Mouse (Mus musculus) heart, embryonic 11.5 days (tissue): ENCODE measurements around the gene Chrm3. TPM values are rescaled to one million over a fixed set of nuclear protein-coding genes. Genes with fewer than 3 reads are reported as not detected.

Experiments used
- ATAC-seq: fragments of 200-750 bp; cut with Nextera tagmentation; replicated peaks from 2 replicates; pipeline ENCODE4 v1.8.0; 2017; ENCODE audit warnings: moderate library complexity; ENCODE audit not compliant: insufficient number of reproducible peaks, low FRiP score, low TSS enrichment
- H3K27ac ChIP-seq: fragments of 300-500 bp; sonication (generic); 2 replicates; pipeline ENCODE4 v1.5.1; 2014; ENCODE audit warnings: mild to moderate bottlenecking, low read depth, low read length
- H3K27me3 ChIP-seq: fragments of 300-500 bp; sonication (generic); 2 replicates; pipeline ENCODE4 v1.6.1; 2014; ENCODE audit warnings: mild to moderate bottlenecking, low read length, mixed read lengths; ENCODE audit not compliant: control insufficient read depth, insufficient read depth
- H3K36me3 ChIP-seq: fragments of 300-500 bp; sonication (generic); 2 replicates; pipeline ENCODE4 v1.6.1; 2014; ENCODE audit warnings: mild to moderate bottlenecking, low read length, moderate library complexity, mixed read lengths; ENCODE audit not compliant: control insufficient read depth, insufficient read depth
- H3K4me1 ChIP-seq: fragments of 300-500 bp; sonication (generic); 2 replicates; pipeline ENCODE4 v1.6.1; 2014; ENCODE audit warnings: low read length; ENCODE audit not compliant: control insufficient read depth, insufficient read depth
- H3K4me2 ChIP-seq: fragments of 300-500 bp; sonication (generic); 2 replicates; pipeline ENCODE4 v1.6.1; 2014; ENCODE audit warnings: mild to moderate bottlenecking, moderate library complexity
- H3K4me3 ChIP-seq: fragments of 300-500 bp; sonication (generic); 2 replicates; pipeline ENCODE4 v1.5.1; 2014; ENCODE audit warnings: low read depth, low read length
- H3K9ac ChIP-seq: fragments of 300-500 bp; sonication (generic); 2 replicates; pipeline ENCODE4 v1.6.1; 2014; ENCODE audit warnings: mild to moderate bottlenecking, low read depth, low read length, moderate library complexity
- H3K9me3 ChIP-seq: fragments of 300-500 bp; sonication (generic); replicated peaks from 2 replicates; pipeline ENCODE4 v1.6.1; 2016; ENCODE audit warnings: low read length; ENCODE audit not compliant: control insufficient read depth
- WGBS: fragments of 180-500 bp; shearing (Covaris S2); extraction: QIAGEN DNeasy Blood & Tissue Kit; methylation state at CpG from one replicate; pipeline ENCODE4 v1.1.7; 2014; ENCODE audit not compliant: insufficient replicate concordance; 5-methylcytosine and 5-hydroxymethylcytosine counted together
- polyA plus RNA-seq: library from polyadenylated mRNA; unstranded; fragments of >200 nt; fragmentation: Nextera tagmentation; extraction: Ambion mirVana; gene quantifications from 2 replicates; pipeline ENCODE4 v1.2.1, GENCODE M21; 2014

Gene Chrm3
- polyA plus RNA-seq, 1 experiment from 2014 or later = 0.19 TPM

GRCm38 (mm10) chr13:9886465-9887135 lies 474.0 kb downstream of the Chrm3 start:
- H3K9me3 ChIP-seq = no peaks in the 10 kb centered on the region
- no peak overlapping the region for H3K4me2 ChIP-seq
- no peak overlapping the region for H3K9ac ChIP-seq
- no peak overlapping the region for H3K4me3 ChIP-seq
- no peaks in the 10 kb centered on the region for H3K36me3 ChIP-seq
- no peaks in the 10 kb centered on the region; the same call in 1 of the 2 replicates for H3K4me1 ChIP-seq
- H3K27ac ChIP-seq = no peak overlapping the region
- no peak for ATAC-seq
- H3K27me3 ChIP-seq = no peaks in the 10 kb centered on the region
- WGBS = 81% methylated on average over 6 of the region's 6 CpGs

- Histone ChIP-seq H3K4me3 (no peak overlapping the region), H3K9me3 (no peaks in the 10 kb centered on the region), H3K4me2 (no peak overlapping the region), H3K27ac (no peak overlapping the region), H3K4me1 (no peaks in the 10 kb centered on the region; the same call in 1 of the 2 replicates), H3K27me3 (no peaks in the 10 kb centered on the region), H3K36me3 (no peaks in the 10 kb centered on the region), H3K9ac (no peak overlapping the region)
- ATAC-seq = peak; percentile 84
- 44% methylated on average over 15 of the region's 15 CpGs for WGBS
Measured at GRCm38 (mm10) chr13:9882362-9883282, 478.0 kb downstream of the Chrm3 start.

DNA sequence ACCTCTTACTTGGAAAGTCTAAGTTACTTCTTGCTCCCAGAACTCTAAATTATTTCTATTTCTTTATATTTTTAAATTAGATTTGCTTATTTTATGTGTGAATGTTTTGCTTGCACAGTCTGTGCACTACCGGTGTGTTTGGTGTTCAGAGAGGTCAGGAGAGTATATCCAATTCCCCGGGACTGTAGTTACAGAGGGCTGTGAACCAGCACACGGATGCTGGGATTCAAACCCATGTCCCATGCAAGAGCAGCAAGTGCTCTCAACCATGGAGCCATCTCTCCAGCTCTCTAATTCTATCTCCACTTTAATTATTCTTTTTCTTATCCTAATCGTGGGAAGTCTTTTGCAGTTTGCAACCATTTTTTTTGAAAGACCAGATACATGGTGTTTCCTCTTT lies 478.7 kb downstream of the Chrm3 start:
- H3K36me3 ChIP-seq = no peaks in the 10 kb centered on the region
- 46% methylated on average over 4 of the region's 4 CpGs for WGBS
- H3K27me3 ChIP-seq = no peaks in the 10 kb centered on the region
- no peaks in the 10 kb centered on the region for H3K9me3 ChIP-seq
- no peak for ATAC-seq
- H3K4me3 ChIP-seq = no peak overlapping the region
- H3K4me1 ChIP-seq = no peaks in the 10 kb centered on the region; the same call in 1 of the 2 replicates
- H3K9ac ChIP-seq = no peak overlapping the region
- no peak overlapping the region for H3K27ac ChIP-seq
- no peak overlapping the region for H3K4me2 ChIP-seq

GRCm38 (mm10) chr13:9880401-9880800 lies 480.2 kb downstream of the Chrm3 start:
- Histone ChIP-seq H3K9ac (no peak overlapping the region), H3K4me2 (no peak overlapping the region), H3K36me3 (no peaks in the 10 kb centered on the region), H3K27me3 (no peaks in the 10 kb centered on the region), H3K9me3 (no peaks in the 10 kb centered on the region), H3K4me1 (no peaks in the 10 kb centered on the region; the same call in 1 of the 2 replicates), H3K27ac (no peak overlapping the region), H3K4me3 (no peak overlapping the region)
- 75% methylated on average over 4 of the region's 4 CpGs for WGBS
- no peak for ATAC-seq

- Histone ChIP-seq H3K4me2 (no peak overlapping the region), H3K27me3 (no peaks in the 10 kb centered on the region), H3K36me3 (no peaks in the 10 kb centered on the region), H3K4me1 (no peaks in the 10 kb centered on the region; the same call in 1 of the 2 replicates), H3K9ac (no peak overlapping the region), H3K27ac (no peak overlapping the region), H3K4me3 (no peak overlapping the region), H3K9me3 (no peaks in the 10 kb centered on the region)
- WGBS = 87% methylated on average over 7 of the region's 7 CpGs
- no peak for ATAC-seq
Measured at GRCm38 (mm10) chr13:9878596-9879010, 482.0 kb downstream of the Chrm3 start.

GRCm38 (mm10) chr13:9873377-9873776 lies 487.3 kb downstream of the Chrm3 start:
- Histone ChIP-seq H3K27me3 (no peaks in the 10 kb centered on the region), H3K4me2 (no peak overlapping the region), H3K4me1 (no peaks in the 10 kb centered on the region), H3K27ac (no peak overlapping the region), H3K9ac (no peak overlapping the region), H3K9me3 (no peaks in the 10 kb centered on the region), H3K4me3 (no peak overlapping the region), H3K36me3 (no peaks in the 10 kb centered on the region)
- 74% methylated on average over 3 of the region's 3 CpGs for WGBS
- no peak for ATAC-seq

GRCm38 (mm10) chr13:9866161-9866560 lies 494.5 kb downstream of the Chrm3 start:
- H3K4me3 ChIP-seq = no peak overlapping the region
- no peaks in the 10 kb centered on the region for H3K27me3 ChIP-seq
- H3K9ac ChIP-seq = no peak overlapping the region
- no peak overlapping the region for H3K27ac ChIP-seq
- WGBS = 89% methylated on average over 2 of the region's 2 CpGs
- H3K4me1 ChIP-seq = no peaks in the 10 kb centered on the region
- ATAC-seq = no peak
- H3K9me3 ChIP-seq = peaks cover 3% of the 10 kb centered on the region; the same call in 1 of the 2 replicates
- no peak overlapping the region for H3K4me2 ChIP-seq
- no peaks in the 10 kb centered on the region for H3K36me3 ChIP-seq

DNA sequence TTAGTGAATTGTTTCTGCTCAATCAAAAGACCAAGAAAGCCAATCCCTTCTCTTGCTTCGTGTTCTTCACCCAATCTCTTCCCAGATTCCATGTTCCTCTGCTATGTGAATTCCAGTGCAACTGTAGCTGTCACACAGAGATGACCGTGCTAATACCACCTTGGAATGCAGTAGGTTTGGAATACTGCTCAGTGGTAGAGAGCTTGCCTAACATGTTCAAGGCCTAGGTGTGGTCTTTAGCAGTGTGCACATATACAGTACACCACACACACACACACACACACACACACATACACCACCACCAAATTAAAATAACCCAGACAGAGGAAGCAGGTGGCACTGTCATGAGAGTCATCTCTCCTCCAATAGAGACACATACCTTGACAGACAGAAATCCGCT lies 513.1 kb downstream of the Chrm3 start:
- no peaks in the 10 kb centered on the region for H3K9me3 ChIP-seq
- no peaks in the 10 kb centered on the region for H3K4me1 ChIP-seq
- no peak overlapping the region for H3K4me3 ChIP-seq
- H3K36me3 ChIP-seq = no peaks in the 10 kb centered on the region
- H3K27ac ChIP-seq = no peak overlapping the region
- H3K9ac ChIP-seq = no peak overlapping the region
- H3K27me3 ChIP-seq = no peaks in the 10 kb centered on the region
- H3K4me2 ChIP-seq = no peak overlapping the region
- no peak for ATAC-seq
- 66% methylated on average over 3 of the region's 3 CpGs for WGBS
